Mouse (Mus musculus): ENCODE measurements around the gene Lyzl6. TPM values are rescaled to one million over a fixed set of nuclear protein-coding genes. Genes with fewer than 3 reads are reported as not detected.
"Not testable (repeated sequence)": the region's sequence is repeated elsewhere in the genome, so short reads cannot be mapped to it uniquely, and the experiment has no call there.

Gene Lyzl6
- not detected in 2 replicates for polyA plus RNA-seq (2015; fragmentation: Nextera tagmentation; extraction: Ambion mirVana)

DNA sequence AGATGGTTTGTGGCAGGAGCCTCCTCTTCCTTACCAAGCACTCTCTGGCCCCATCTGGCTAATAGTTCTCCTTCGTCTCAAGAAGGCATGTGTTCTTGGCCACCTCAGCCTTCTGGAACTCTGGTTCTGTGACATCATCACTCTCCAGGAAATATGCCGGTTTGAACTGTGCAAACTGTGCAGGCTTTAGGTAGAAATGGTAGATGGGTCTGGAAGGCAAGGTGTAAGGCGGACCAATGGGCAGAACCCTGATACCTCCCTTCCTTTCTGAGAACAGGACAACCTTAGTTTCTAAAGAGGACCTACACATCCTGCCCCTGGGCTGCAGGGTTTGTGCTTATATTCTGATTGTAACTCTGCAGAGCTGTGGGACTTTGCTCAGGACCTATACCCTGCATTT, at the start of gene Lyzl6:
TSS of gene Lyzl6 (minus strand) at position 101 of the 400 bp plus-strand sequence.
- Histone ChIP-seq H3K4me1 (replicated peaks) (peaks cover 5% of the 10 kb centered on the region; the same call in 1 of the 2 replicates), H3K4me3 (replicated peaks) (no peak within 1 kb of the TSS), H3K27me3 (peaks cover 32% of the 10 kb centered on the region), H3K27ac (no peak within 1 kb of the TSS), H3K36me3 (no peaks in the 10 kb centered on the region), H3K4me2 (replicated peaks) (no peak within 1 kb of the TSS), H3K9me3 (no peaks in the 10 kb centered on the region), H3K9ac (replicated peaks) (no peak within 1 kb of the TSS)
- 75% methylated on average over 3 of the region's 3 CpGs for WGBS
- ATAC-seq = no peak

DNA sequence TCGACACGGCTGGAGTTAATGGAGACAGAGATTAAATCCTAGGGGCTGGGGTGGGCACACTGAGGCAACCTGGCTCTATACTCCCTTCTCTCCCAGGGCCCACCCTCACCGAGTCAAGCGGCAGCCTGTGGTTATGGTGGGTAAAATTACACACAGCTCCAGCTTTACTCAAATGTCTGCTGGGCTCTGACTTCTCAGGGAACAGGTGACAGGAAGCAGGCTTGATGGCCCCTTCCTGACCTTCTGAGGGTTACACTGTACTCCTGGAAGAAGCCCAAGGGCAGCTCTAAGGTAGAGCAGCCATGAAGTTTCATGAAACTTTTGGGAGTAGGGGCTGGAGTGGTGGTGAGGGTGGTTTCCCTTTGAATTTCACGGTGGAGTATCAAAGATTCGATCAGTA, 48.0 kb upstream of the Lyzl6 start:
- Histone ChIP-seq H3K27me3 (no peaks in the 10 kb centered on the region), H3K36me3 (peaks cover 73% of the 10 kb centered on the region), H3K9me3 (no peaks in the 10 kb centered on the region), H3K27ac (no peak overlapping the region), H3K4me3 (replicated peaks) (no peak overlapping the region), H3K4me1 (replicated peaks) (0 out of 2 replicates have a peak, but pooled peaks cover 8% of the 10 kb centered on the region), H3K4me2 (replicated peaks) (no peak overlapping the region), H3K9ac (replicated peaks) (no peak overlapping the region)
- WGBS = 94% methylated on average over 6 of the region's 6 CpGs
- no peak for ATAC-seq

- H3K27me3 ChIP-seq = no peaks in the 10 kb centered on the region
- peaks cover 86% of the 10 kb centered on the region for H3K36me3 ChIP-seq
- ATAC-seq = no peak
- H3K4me2 ChIP-seq (replicated peaks) = no peak overlapping the region
- H3K4me3 ChIP-seq (replicated peaks) = no peak overlapping the region
- 85% methylated on average over 7 of the region's 7 CpGs for WGBS
- no peak overlapping the region for H3K27ac ChIP-seq
- H3K9ac ChIP-seq (replicated peaks) = no peak overlapping the region
- H3K9me3 ChIP-seq = no peaks in the 10 kb centered on the region
- 0 out of 2 replicates have a peak, but pooled peaks cover 8% of the 10 kb centered on the region for H3K4me1 ChIP-seq (replicated peaks)
Observed at GRCm38 (mm10) chr11:103685261-103685736, 46.6 kb upstream of the Lyzl6 start.

- Histone ChIP-seq H3K9me3 (no peaks in the 10 kb centered on the region), H3K36me3 (peaks cover 95% of the 10 kb centered on the region), H3K9ac (replicated peaks) (no peak overlapping the region), H3K4me3 (replicated peaks) (no peak overlapping the region), H3K27me3 (no peaks in the 10 kb centered on the region), H3K4me1 (replicated peaks) (no peaks in the 10 kb centered on the region), H3K27ac (no peak overlapping the region), H3K4me2 (replicated peaks) (no peak overlapping the region)
- ATAC-seq = no peak
- 85% methylated on average over 11 of the region's 11 CpGs for WGBS
Observed at GRCm38 (mm10) chr11:103683667-103684334, 45.1 kb upstream of the Lyzl6 start.

GRCm38 (mm10) chr11:103677042-103677441, 38.4 kb upstream of the Lyzl6 start:
- not testable (repeated sequence) for H3K9me3 ChIP-seq; H3K27me3 ChIP-seq; H3K27ac ChIP-seq; H3K4me3 ChIP-seq (replicated peaks); ATAC-seq; H3K4me2 ChIP-seq (replicated peaks); H3K4me1 ChIP-seq (replicated peaks); H3K9ac ChIP-seq (replicated peaks)
- peaks cover 61% of the 10 kb centered on the region for H3K36me3 ChIP-seq
- 42% methylated on average over 2 of the region's 2 CpGs for WGBS

GRCm38 (mm10) chr11:103675556-103675955, 36.9 kb upstream of the Lyzl6 start:
- Histone ChIP-seq H3K9ac (replicated peaks) (no peak overlapping the region), H3K4me2 (replicated peaks) (no peak overlapping the region), H3K27ac (no peak overlapping the region), H3K27me3 (no peaks in the 10 kb centered on the region), H3K4me3 (replicated peaks) (no peak overlapping the region), H3K36me3 (peaks cover 47% of the 10 kb centered on the region), H3K9me3 (no peaks in the 10 kb centered on the region), H3K4me1 (replicated peaks) (no peaks in the 10 kb centered on the region)
- 34% methylated on average over 3 of the region's 3 CpGs for WGBS
- ATAC-seq = peak; percentile 45; the same call in 1 of the 2 replicates

DNA sequence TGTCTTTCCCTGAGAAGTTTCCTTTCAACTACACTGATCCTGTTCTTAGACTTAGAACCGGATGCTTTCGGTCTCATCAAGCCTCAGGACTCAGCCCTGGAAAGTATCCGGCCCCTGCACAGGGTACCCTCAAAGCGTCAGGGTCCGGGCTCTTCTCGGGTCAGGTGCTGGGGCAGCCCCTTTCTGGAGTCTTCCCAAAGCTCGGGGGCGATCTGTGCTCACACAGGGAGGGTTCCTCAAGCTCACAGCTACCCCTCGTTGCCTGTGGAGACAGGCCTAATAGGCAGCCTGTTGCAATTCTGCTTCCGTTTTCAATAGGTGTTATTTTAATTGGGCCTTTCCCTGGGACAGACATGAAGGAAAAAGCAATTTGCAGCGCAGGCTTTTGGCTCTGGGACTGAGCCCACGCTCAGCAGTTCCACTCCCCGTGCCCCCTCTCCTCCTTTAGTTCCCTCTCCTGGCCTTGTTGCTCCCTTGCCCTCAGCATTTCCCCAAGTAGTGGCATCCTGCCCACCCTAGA, 28.3 kb upstream of the Lyzl6 start:
- 46% methylated on average over 13 of the region's 13 CpGs for WGBS
- no peak overlapping the region for H3K27ac ChIP-seq
- peaks cover 27% of the 10 kb centered on the region for H3K4me1 ChIP-seq (replicated peaks)
- H3K4me3 ChIP-seq (replicated peaks) = no peak overlapping the region
- H3K27me3 ChIP-seq = peaks cover 9% of the 10 kb centered on the region; the same call in 1 of the 2 replicates
- no peak overlapping the region for H3K9ac ChIP-seq (replicated peaks)
- no peaks in the 10 kb centered on the region for H3K9me3 ChIP-seq
- no peaks in the 10 kb centered on the region for H3K36me3 ChIP-seq
- peak overlapping the region; percentile 19; the same call in 1 of the 2 replicates for H3K4me2 ChIP-seq (replicated peaks)
- no peak for ATAC-seq

- Histone ChIP-seq H3K4me2 (replicated peaks) (peak overlapping the region; percentile 19; the same call in 1 of the 2 replicates), H3K9ac (replicated peaks) (no peak overlapping the region), H3K4me3 (replicated peaks) (no peak overlapping the region), H3K27me3 (peaks cover 9% of the 10 kb centered on the region; the same call in 1 of the 2 replicates), H3K9me3 (no peaks in the 10 kb centered on the region), H3K4me1 (replicated peaks) (peaks cover 27% of the 10 kb centered on the region), H3K36me3 (no peaks in the 10 kb centered on the region), H3K27ac (peak overlapping the region; percentile 44)
- 15% methylated on average over 10 of the region's 10 CpGs for WGBS
- peak; percentile 82 for ATAC-seq
Observed at GRCm38 (mm10) chr11:103666181-103666906, 27.7 kb upstream of the Lyzl6 start.

DNA sequence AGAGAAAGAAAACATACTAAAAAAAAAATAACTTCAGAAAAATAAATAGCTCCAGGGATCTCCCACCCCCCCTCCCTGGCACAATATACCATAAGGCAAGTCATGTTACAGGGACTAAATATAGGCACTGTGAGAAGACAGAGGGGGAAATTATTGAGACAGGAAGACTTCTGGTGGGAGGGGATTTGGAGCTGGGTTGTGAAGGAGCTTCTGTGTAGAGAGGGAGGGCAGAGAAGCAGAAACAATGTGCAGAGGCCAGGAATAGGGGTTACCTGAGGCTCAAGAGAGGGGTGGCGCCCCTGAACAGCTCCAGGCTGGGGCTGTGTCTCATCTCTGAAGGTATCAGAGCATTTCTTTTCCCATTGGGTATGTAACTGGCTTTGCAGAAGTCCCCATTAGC, 27.0 kb upstream of the Lyzl6 start:
- Histone ChIP-seq H3K27me3 (peaks cover 9% of the 10 kb centered on the region; the same call in 1 of the 2 replicates), H3K9ac (replicated peaks) (no peak overlapping the region), H3K9me3 (no peaks in the 10 kb centered on the region), H3K4me1 (replicated peaks) (peaks cover 27% of the 10 kb centered on the region), H3K36me3 (no peaks in the 10 kb centered on the region), H3K4me3 (replicated peaks) (no peak overlapping the region), H3K27ac (peak overlapping the region; percentile 44), H3K4me2 (replicated peaks) (peak overlapping the region; percentile 19; the same call in 1 of the 2 replicates)
- 32% methylated on average over 1 of the region's 1 CpGs for WGBS
- ATAC-seq = no peak

DNA sequence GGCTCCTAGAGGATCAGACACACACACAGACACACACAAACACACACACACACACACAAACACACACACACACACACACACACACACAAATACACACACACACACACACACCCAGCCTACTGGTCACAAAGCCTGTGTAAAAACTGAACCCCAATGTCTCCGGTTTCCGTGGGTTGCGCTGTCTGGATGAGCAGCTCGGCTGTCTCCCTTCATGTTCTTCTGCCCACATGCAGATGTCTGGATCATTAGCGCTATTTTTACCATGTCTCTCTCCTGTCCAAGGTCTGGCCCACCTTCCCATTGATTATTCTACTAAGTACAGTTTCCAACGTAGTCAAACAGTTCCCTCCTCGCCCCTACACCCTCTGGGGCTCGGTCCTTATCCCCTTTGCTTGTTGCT, 24.4 kb upstream of the Lyzl6 start:
- H3K9me3 ChIP-seq = no peaks in the 10 kb centered on the region
- H3K4me2 ChIP-seq (replicated peaks) = no peak overlapping the region
- ATAC-seq = no peak
- H3K4me3 ChIP-seq (replicated peaks) = no peak overlapping the region
- H3K9ac ChIP-seq (replicated peaks) = no peak overlapping the region
- peaks cover 27% of the 10 kb centered on the region for H3K4me1 ChIP-seq (replicated peaks)
- H3K36me3 ChIP-seq = no peaks in the 10 kb centered on the region
- H3K27ac ChIP-seq = no peak overlapping the region
- WGBS = 89% methylated on average over 8 of the region's 8 CpGs
- H3K27me3 ChIP-seq = peaks cover 9% of the 10 kb centered on the region; the same call in 1 of the 2 replicates

- WGBS = 81% methylated on average over 5 of the region's 5 CpGs
Observed at GRCm38 (mm10) chr11:103662546-103662945, 23.9 kb upstream of the Lyzl6 start.

GRCm38 (mm10) chr11:103661863-103662262, 23.2 kb upstream of the Lyzl6 start:
- H3K27ac ChIP-seq = no peak overlapping the region
- peaks cover 16% of the 10 kb centered on the region; the same call in 1 of the 2 replicates for H3K27me3 ChIP-seq
- peaks cover 19% of the 10 kb centered on the region for H3K4me1 ChIP-seq (replicated peaks)
- H3K4me3 ChIP-seq (replicated peaks) = no peak overlapping the region
- H3K36me3 ChIP-seq = no peaks in the 10 kb centered on the region
- ATAC-seq = no peak
- H3K9ac ChIP-seq (replicated peaks) = no peak overlapping the region
- no peaks in the 10 kb centered on the region for H3K9me3 ChIP-seq
- no peak overlapping the region for H3K4me2 ChIP-seq (replicated peaks)
- 78% methylated on average over 4 of the region's 4 CpGs for WGBS

More at GRCm38 (mm10) chr11:103662546-103662945, 23.9 kb upstream of the Lyzl6 start:
- H3K4me1 ChIP-seq (replicated peaks) = peaks cover 26% of the 10 kb centered on the region
- H3K27ac ChIP-seq = no peak overlapping the region
- ATAC-seq = no peak
- H3K36me3 ChIP-seq = no peaks in the 10 kb centered on the region
- no peak overlapping the region for H3K4me2 ChIP-seq (replicated peaks)
- peaks cover 11% of the 10 kb centered on the region for H3K27me3 ChIP-seq
- no peaks in the 10 kb centered on the region for H3K9me3 ChIP-seq
- H3K9ac ChIP-seq (replicated peaks) = no peak overlapping the region
- H3K4me3 ChIP-seq (replicated peaks) = no peak overlapping the region
